Mouse (Mus musculus) lung, adult 2 months (tissue): ENCODE results near the gene Cldn13.

Source experiments
- CTCF ChIP-seq: fragments of 200-500 bp; IDR thresholded peaks from 2 replicates; pipeline ENCODE4 v1.5.1; 2011; ENCODE audit warnings: mild to moderate bottlenecking, low read length, control low read depth; ENCODE audit not compliant: insufficient read depth
- POLR2A ChIP-seq: fragments of 200-500 bp; IDR thresholded peaks from 2 replicates; pipeline ENCODE4 v1.6.1; 2011; ENCODE audit warnings: low read depth, mild to moderate bottlenecking, control low read depth, low read length, borderline replicate concordance; ENCODE audit errors: extremely low read depth

DNA sequence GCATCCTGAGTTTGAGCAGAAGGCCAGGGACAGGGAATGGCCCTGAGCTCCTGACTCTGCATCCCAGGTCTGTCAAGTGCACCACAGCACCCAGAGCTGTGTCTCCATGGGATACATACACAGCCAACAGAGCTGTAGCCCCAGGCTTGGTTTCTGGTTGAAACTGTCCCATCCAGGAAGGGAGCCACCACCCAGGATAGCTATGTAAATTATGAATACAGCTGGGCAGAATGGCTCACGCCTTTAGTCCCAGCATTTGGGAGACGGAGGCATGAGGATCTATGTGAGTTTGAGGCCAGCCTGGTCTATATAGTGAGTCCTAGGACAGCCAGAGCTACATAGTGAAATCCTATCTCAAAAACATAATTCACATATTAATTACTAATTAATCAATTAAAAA, 14.7 kb upstream of the Cldn13 start:
- no peak for TF ChIP-seq POLR2A
- TF ChIP-seq CTCF, result no peak
